In genomic region chr10:13776014-13776413, GRCm38 (mm10) we compare ENCODE assay signal across 21 mouse cellular contexts.
DNase-seq lines count a peak whose midpoint lies in the region; TF ChIP-seq lines count a peak whose summit lies in the region.
"Had no signal": no experiment of that assay in that cellular context is flagged by ENCODE, and none has a peak within 500 bp of the region (broad histone marks: within the 10 kb centered on the region; RNA-seq: fewer than 3 reads in every experiment).

No protein-coding gene starts in this region.

- H3K27ac ChIP-seq in embryonic fibroblast, embryonic 13.5 days (ENCODE audit: insufficient read depth, low read length) = peak overlapping the region; percentile 88
- H3K27ac ChIP-seq: embryonic facial prominence, embryonic 13.5 days; heart, embryonic 15.5 days; hindbrain, embryonic 13.5 days; kidney, postnatal 0 days; left cerebral cortex, adult 2 months; liver, embryonic 13.5 days had no signal

- no peak overlapping the region for H3K4me3 ChIP-seq in embryonic fibroblast, embryonic 13.5 days (ENCODE audit: insufficient read depth, low read length)
- H3K4me3 ChIP-seq: embryonic facial prominence, embryonic 13.5 days; heart, embryonic 15.5 days; hindbrain, embryonic 13.5 days; left cerebral cortex, adult 2 months; liver, embryonic 13.5 days had no signal

- TF ChIP-seq POLR2A in embryonic fibroblast, embryonic 13.5 days (IDR thresholded peaks at IDR 0.05; ENCODE audit: low read depth, low read length) = no peak

- TF ChIP-seq CTCF in embryonic fibroblast, embryonic 13.5 days (IDR thresholded peaks at IDR 0.05; ENCODE audit: borderline replicate concordance, insufficient read depth, low read length) = no peak

- peaks cover 9% of the 10 kb centered on the region; the same call in 1 of the 2 replicates for H3K4me1 ChIP-seq in embryonic fibroblast, embryonic 13.5 days (ENCODE audit: control insufficient read depth, insufficient read depth, low read length)
- H3K4me1 ChIP-seq: hindbrain, embryonic 13.5 days; liver, embryonic 13.5 days had no signal

- DNase-seq in right cerebral cortex, adult 18-20 months = peak; percentile 37
- DNase-seq in right cerebral cortex, postnatal 25 days = no peak
- peak; percentile 53 for DNase-seq in MN1 (ENCODE audit: low spot score)
- no peak for DNase-seq in spleen, adult 12 weeks (ENCODE audit: low spot score)
- no peak for DNase-seq in ovary, postnatal 14 days (ENCODE audit: low spot score)
- DNase-seq in spleen, adult 18-20 months = no peak
- DNase-seq: adrenal gland, postnatal 10 days; cerebellum, adult 2 months; cerebellum, postnatal 25 days; heart, postnatal 36 days; kidney, adult 2 months; liver, embryonic 13.5 days; lung, adult 2 months; midbrain, embryonic 14.5 days; thymus, postnatal 25 days had no signal

Comparison
In these comparisons a context has a peak if more than half of its experiments do, and no peak if none do; other contexts are left out.
1. DNase-seq: peak in right cerebral cortex, adult 18-20 months (single experiment) and MN1 (single experiment); none in right cerebral cortex, postnatal 25 days (single experiment), spleen, adult 12 weeks (single experiment), ovary, postnatal 14 days (single experiment) and spleen, adult 18-20 months (0 of 2).